Mouse (Mus musculus): ENCODE measurements at regions not wholly inside any gene's neighbourhood (a gene's known extent, or its start where the extent isn't known, plus 50 kb on each side); places are given as distances from the start of the nearest gene placed in this dataset.

DNA sequence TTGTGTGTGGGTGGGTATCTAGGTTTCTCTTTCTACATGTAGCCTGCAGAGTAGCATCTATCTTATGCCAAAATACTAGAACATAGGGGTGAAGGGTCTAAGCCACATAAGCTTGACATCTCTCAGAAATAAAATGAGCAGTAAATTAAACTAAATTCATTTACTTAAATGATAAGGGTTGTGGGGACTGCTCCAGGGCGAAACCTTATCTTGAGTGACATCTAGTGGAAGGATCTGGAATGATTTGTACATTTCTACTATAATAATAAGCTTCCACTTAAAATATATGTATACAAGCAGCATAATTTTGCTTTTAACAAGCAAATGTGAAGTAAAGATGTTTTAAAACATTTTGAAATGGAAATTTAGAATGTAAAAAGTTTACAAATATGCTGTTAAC is 271.4 kb downstream of the Vgll3 start:
- DNase-seq: peak in 1 of 2 experiments; percentile 47

DNA sequence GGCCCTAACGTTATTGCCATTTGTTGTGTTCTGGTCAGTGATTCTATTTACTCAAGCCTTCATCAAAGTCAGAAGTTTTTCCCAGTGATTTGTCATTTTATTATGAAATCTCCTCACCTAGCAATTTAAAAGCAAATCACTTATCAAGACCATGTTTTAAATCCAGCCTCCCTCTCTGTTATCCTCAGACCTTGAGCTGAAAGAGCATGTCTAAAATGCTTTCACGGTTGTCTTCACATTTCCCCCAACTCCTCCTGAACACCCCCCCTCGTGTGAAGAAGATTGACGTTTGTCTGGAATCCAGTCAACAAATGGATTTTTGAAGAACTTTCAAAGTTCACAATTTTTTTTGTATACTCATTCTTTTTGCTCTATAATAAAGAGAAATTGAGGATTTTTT is 277.7 kb downstream of the Vgll3 start:
- DNase-seq: no peak

DNA sequence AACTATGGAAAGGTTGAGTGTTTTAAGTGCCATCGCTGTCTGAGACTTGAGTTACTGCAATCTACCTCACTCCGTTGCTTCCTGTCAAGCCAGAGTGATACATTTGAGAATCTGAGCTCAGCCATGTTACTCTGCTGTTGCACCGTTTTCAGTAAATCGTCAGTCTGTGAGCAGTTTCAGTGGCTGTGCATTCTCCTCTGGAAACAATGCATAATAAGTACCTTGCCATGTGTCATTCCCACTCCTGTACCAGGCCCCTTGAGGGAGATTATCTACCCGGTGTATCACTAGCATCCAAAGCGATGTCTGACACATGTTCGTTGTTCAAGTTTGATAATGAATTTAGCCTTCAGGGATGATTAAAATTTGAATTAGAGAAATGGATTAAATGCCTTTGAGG is 280.6 kb downstream of the Vgll3 start:
- no peak for DNase-seq

DNA sequence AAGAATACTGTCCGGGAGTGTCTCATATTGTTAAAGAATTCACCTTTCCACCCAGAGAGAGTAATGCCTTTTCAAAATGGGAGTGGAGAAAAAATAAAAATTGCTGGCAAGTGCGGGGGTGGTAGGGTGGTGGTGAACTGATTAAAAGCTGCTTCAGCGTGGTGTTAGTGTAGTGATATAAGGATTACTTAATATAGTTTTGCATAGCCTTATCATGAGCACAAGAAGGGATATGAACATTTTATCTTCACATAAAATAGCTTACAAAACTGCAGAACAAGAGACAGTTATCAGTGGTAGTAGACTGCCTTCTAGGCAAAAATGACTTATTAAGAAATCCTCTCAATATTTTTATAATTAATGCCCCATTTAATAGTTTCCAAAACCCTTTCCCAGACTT is 302.9 kb downstream of the Vgll3 start:
- no peak for DNase-seq

DNA sequence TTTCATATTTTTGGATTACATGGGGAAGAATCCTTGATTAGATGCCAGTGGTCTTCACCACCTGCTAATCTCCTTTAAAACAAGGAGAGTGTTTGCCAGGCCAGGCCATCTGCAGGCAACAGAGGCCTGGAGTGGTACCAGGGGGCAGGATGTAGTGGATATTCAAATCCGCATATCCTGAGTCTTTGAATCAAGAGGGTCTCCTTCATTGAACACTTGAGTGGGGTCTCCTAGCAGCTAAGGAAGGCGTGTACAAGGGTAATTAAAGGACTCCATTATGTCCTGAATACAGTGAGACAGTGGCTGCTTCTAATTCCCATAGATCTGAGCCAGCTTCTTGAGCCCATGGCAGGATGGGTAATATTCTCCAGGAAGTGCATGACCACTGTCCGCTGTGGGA is 322.7 kb downstream of the Vgll3 start:
- peak; percentile 79 to 82 for DNase-seq

DNA sequence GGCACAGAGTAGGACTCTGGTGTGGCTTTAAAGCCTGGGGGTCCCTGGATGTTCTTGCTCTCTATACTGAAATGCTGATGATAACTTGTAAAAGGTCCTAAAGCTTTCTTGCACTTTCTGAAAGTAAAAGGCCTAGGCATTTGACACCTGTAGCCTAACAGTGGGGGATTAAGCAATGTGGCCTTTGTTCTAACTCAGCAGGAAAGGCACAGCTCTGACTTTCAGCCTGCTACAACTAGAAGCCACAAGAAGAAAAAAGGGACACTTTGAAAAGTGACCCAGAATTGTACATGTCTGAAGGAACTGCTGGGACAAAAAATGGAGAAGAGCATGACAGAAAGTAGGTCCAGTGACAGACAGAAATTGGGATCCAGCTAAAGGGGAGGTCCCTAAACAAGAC is 329.7 kb downstream of the Vgll3 start:
- no peak for DNase-seq

DNA sequence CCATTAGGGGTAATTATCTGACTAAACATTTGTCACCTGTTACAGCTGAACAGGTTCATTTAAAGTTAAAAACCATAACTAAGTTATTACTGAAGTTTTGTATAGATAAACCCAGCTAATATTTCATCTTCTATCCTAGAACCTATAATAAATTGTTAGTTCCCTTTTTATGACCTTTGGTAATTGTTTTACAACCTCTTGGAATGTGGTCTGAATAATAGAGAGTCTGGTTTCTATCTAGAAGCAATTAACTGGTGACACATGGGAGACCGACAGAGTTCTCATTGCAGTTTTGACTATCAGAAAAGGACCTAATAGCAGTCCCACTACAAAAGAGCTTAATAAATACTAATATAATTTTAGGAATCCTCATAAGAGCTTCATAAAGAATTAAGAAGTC is 330.2 kb downstream of the Vgll3 start:
- no peak for DNase-seq

DNA sequence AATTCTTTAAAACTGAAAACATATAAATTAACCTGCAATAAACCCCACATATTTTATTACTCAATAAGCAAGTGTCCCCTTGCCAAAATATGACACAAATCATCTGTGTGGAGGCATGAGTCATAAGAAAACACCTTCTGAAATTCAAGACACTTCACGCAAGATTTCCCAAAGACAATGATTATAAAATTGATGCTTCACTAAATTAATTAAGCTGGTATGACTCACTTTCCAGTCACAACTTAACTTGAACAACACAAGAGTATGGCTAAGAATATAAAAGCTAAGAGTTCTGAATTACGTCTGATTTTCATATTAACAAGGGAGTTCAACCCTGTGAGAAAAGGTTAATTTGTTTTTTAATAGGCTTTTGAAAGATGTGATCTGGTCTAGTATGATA is 353.2 kb downstream of the Vgll3 start:
- DNase-seq: no peak

DNA sequence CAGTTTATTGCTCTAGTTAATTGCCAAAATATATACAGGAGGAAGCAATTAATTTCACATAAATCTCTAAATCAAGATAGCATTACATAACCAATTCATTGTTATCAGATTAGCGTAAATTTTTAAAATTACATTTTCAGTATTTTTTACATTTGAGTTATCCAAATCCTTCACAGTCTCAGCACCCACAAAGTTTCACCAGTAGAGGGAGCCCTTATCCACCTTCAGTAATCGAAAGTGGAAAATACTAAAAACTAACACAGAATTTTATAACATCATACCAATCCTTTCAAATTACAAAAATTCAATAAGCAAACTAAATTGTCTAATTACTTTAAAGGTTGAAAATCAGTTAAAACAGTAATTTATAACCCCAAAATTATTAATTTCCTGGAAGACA is 375.7 kb downstream of the Vgll3 start:
- peak; percentile 65 to 81 for DNase-seq

DNA sequence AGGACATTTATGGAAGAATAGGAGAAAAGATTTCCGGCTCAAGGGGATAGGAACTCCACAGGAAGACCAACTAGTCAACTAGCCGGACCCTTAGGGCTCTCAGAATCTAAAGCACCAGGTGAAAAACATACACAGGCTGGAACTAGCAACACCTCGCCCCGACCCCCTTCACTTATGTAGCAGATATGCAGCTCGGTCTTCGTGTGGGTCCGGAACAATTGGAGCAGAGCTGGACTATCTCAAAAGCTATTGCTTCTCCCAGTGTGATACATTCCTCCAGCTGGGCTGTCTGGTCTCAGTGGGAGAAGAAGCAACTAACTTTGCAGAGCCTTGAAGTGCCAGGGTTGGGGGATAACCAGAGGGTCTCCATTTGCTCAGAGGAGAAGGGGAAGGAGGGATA is 386.3 kb downstream of the Vgll3 start:
- DNase-seq: no peak

All from cerebellum, postnatal 10 days (tissue).